Mouse (Mus musculus) stomach, adult 2 months (tissue): Measurements from ENCODE around the gene Eml5. TPM values are rescaled to one million over a fixed set of nuclear protein-coding genes. Genes with fewer than 3 reads are reported as not detected.

Experiments used
- polyA plus RNA-seq: library from polyadenylated mRNA; depleted of rRNA; stranded (reverse); fragments of >200 nt; gene quantifications from 2 replicates; pipeline ENCODE4 v1.2.3, GENCODE M21; 2012; rRNA removed

Eml5 gene
- polyA plus RNA-seq: 0.66 and 0.71 TPM in 2 replicates

GRCm38 (mm10) chr12:98900881-98901801 lies at the start of gene Eml5:
Gene Eml5 (minus strand): TSS chr12:98901484.

GRCm38 (mm10) chr12:98920194-98920991 lies 19.1 kb upstream of the Eml5 start, which contains the start of gene Ttc8:
Gene Ttc8 (plus strand): TSS chr12:98920574.

GRCm38 (mm10) chr12:98746746-98747379 lies 154.4 kb downstream of the Eml5 start, which contains the start of gene Zc3h14:
Gene Zc3h14 (plus strand): TSS chr12:98746964.

DNA sequence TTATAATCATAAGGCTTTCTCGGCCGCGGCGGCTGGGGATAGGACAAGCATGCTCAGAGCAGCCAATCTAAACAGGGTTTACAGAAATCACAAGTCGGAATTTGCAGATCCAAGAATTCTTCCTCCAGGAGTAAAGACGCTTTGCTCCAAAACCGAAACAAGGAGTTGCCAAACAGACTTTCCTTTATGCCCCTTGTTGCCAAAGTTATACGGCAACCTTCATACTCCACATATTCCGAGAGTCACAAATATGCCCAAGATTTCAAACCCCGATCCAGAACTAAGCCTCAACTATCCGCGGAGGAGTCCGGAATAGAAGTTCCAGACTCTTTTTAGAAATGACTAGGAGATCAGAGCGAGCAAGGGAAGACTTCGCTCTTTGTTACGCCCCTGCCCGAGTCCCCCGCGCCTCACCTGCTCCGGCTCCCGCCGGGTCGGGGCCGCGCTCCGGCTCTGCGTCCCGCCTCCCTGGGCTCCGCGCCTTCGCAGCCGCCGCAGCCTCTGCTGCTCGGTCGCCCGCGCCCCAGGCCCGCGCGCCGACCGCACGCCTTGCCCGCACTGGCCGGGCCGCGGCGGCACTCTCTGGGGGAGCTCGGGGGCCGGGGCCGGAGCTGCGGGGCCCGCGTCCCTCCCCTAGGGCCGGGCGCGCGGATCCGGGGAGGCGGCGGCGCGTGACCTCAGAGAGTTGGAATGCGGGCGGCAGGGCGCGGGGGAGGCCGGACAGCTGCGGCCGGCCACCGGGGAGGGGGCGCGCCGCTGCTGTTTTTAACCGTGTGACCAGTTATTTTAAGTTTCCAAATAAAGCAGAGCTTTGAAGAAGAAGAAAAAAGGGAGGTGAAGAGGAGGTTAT lies 164.1 kb downstream of the Eml5 start, which contains the start of gene Ptpn21:
Gene Ptpn21, minus strand, starts transcription at position 455 of the 850 bp plus-strand sequence.

Other genes with a start within 250 kb of the Eml5 start
- gene Ptpn21, start 164.1 kb downstream of the Eml5 start, polyA plus RNA-seq: 10.9 and 11.9 TPM in 2 replicates
- gene Zc3h14, start 154.5 kb downstream of the Eml5 start, polyA plus RNA-seq: 6.8 and 8.8 TPM in 2 replicates
- gene Ttc8, start 19.1 kb upstream of the Eml5 start, polyA plus RNA-seq: 3.8 and 5.7 TPM in 2 replicates